Mouse (Mus musculus) erythroblast, embryonic 14.5 days (primary cell): ENCODE data around the gene Ttll8.

ENCODE experiments used
- GATA1 ChIP-seq: IDR thresholded peaks from 2 replicates; pipeline ENCODE4 v1.6.1; 2012; ENCODE audit warnings: low read length, inconsistent platforms, mixed read lengths
- TAL1 ChIP-seq: IDR thresholded peaks from 3 replicates; pipeline ENCODE4 v1.6.1; 2012; ENCODE audit warnings: low read length, inconsistent platforms, mixed read lengths

DNA sequence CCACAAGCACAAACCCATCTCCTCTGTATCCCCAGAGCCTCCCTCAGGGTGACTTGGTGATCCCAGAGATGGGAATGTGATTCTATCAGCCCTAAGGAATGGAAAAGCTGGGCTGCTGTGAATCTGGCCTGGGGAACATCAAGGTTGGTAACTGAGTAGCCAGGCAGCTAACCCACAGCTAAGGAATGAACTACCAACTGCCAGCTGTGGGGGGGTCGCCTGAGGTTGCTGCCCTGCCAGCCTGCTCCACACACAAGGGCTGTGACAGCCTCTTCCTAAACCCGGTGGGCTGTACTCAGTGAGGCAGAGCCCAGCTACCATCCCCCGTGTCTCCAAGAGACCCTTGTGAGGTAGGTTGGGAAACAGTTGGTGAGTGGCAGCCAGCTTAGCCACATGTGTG is 103.1 kb downstream of the Ttll8 start:
- no peak for TF ChIP-seq GATA1
- no peak for TF ChIP-seq TAL1
